ENCODE assay signal across 23 mouse cellular contexts in the genomic region with DNA sequence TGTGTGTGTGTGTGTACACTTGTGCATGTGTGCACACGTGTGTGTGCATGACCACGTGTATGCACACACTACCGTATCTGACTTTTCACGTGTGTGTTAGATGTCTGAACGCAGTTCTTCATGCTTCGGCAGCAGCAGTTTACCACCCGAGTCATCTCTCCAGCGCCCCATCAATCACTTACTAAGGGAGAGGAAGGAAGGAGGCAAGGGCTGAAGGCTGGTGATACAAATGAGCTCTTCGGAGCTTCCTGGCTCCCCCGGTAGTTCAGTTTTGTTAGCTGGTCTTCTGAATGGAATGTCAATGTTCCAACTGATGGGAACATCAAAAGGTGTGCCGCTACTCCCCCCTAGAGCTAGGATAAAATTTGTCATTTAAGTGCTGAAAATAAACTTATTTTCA. TPM values are rescaled to one million over a fixed set of nuclear protein-coding genes. Genes with fewer than 3 reads are reported as not detected.
DNase-seq lines count a peak whose midpoint lies in the region; ATAC-seq and TF ChIP-seq lines count a peak whose summit lies in the region.
"Had no signal": no experiment of that assay in that cellular context is flagged by ENCODE, and none has a peak within 500 bp of the region (broad histone marks: within the 10 kb centered on the region; RNA-seq: fewer than 3 reads in every experiment).

No protein-coding gene starts in this region.

- TF ChIP-seq EP300 in stomach, postnatal 0 days (optimal IDR thresholded peaks at IDR 0.05) = no peak

- WGBS in kidney, embryonic 15.5 days = 35% methylated on average over 11 of the region's 11 CpGs
- 47% methylated on average over 11 of the region's 11 CpGs for WGBS in stomach, postnatal 0 days
- WGBS in forebrain, embryonic 11.5 days = 89% methylated on average over 11 of the region's 11 CpGs
- 50% methylated on average over 11 of the region's 11 CpGs for WGBS in intestine, postnatal 0 days

- peak; percentile 35 for DNase-seq in kidney, adult 11 months
- peak; percentile 62 for DNase-seq in lung, postnatal 25 days (ENCODE audit: low spot score)
- DNase-seq in stomach, postnatal 0 days (ENCODE audit: low spot score) = no peak
- no peak for DNase-seq in forebrain, embryonic 11.5 days (ENCODE audit: low spot score)
- DNase-seq: adrenal gland, postnatal 25 days; cerebellum, adult 11 months; cerebellum, postnatal 10 days; heart, adult 11 months; spleen, adult 18-20 months had no signal

- no peaks in the 10 kb centered on the region for H3K36me3 ChIP-seq in kidney, embryonic 15.5 days
- H3K36me3 ChIP-seq in megakaryocyte, embryonic 14.5 days (replicated peaks; ENCODE audit: low read length) = no peaks in the 10 kb centered on the region
- H3K36me3 ChIP-seq in stomach, postnatal 0 days (ENCODE audit: control insufficient read depth, insufficient read depth, low read length) = no peaks in the 10 kb centered on the region
- H3K36me3 ChIP-seq in forebrain, embryonic 11.5 days (ENCODE audit: control insufficient read depth, insufficient read depth, low read length) = no peaks in the 10 kb centered on the region
- no peaks in the 10 kb centered on the region for H3K36me3 ChIP-seq in intestine, postnatal 0 days (ENCODE audit: control insufficient read depth, insufficient read depth)
- H3K36me3 ChIP-seq: embryonic facial prominence, embryonic 15.5 days; G1E; heart, embryonic 13.5 days; midbrain, embryonic 15.5 days had no signal

- no peak for ATAC-seq in kidney, embryonic 15.5 days (replicated peaks; ENCODE audit: low FRiP score)
- ATAC-seq in megakaryocyte, adult 5-6 weeks (ENCODE audit: poor library complexity, severe bottlenecking) = no peak
- ATAC-seq in stomach, postnatal 0 days (ENCODE audit: low FRiP score, low TSS enrichment) = no peak
- no peak for ATAC-seq in forebrain, embryonic 11.5 days (replicated peaks; ENCODE audit: low FRiP score)
- ATAC-seq in intestine, postnatal 0 days = no peak
- ATAC-seq: hindbrain, postnatal 0 days; midbrain, embryonic 15.5 days had no signal

- H3K4me3 ChIP-seq in kidney, embryonic 15.5 days (replicated peaks) = no peak overlapping the region
- peak overlapping the region; percentile 81 for H3K4me3 ChIP-seq in megakaryocyte, embryonic 14.5 days (replicated peaks)
- H3K4me3 ChIP-seq in stomach, postnatal 0 days (ENCODE audit: low read depth, low read length) = no peak overlapping the region
- H3K4me3 ChIP-seq in forebrain, embryonic 11.5 days (ENCODE audit: low read depth, low read length) = no peak overlapping the region
- H3K4me3 ChIP-seq in intestine, postnatal 0 days (ENCODE audit: low read depth, low read length) = no peak overlapping the region
- H3K4me3 ChIP-seq: embryonic facial prominence, embryonic 15.5 days; heart, embryonic 13.5 days; midbrain, embryonic 15.5 days; myocyte had no signal

- H3K4me1 ChIP-seq in kidney, embryonic 15.5 days = peaks cover 42% of the 10 kb centered on the region
- peaks cover 84% of the 10 kb centered on the region for H3K4me1 ChIP-seq in megakaryocyte, embryonic 14.5 days
- no peaks in the 10 kb centered on the region for H3K4me1 ChIP-seq in stomach, postnatal 0 days (replicated peaks; ENCODE audit: control insufficient read depth, insufficient read depth)
- H3K4me1 ChIP-seq in forebrain, embryonic 11.5 days (replicated peaks; ENCODE audit: control insufficient read depth, insufficient read depth, low read length) = peaks cover 16% of the 10 kb centered on the region
- H3K4me1 ChIP-seq in intestine, postnatal 0 days (replicated peaks; ENCODE audit: control insufficient read depth, insufficient read depth, low read length) = no peaks in the 10 kb centered on the region

- no peak overlapping the region for H3K9ac ChIP-seq in kidney, embryonic 15.5 days
- no peak overlapping the region for H3K9ac ChIP-seq in stomach, postnatal 0 days (ENCODE audit: low read length)
- no peak overlapping the region for H3K9ac ChIP-seq in forebrain, embryonic 11.5 days (ENCODE audit: low read length)
- no peak overlapping the region for H3K9ac ChIP-seq in intestine, postnatal 0 days (ENCODE audit: low read depth, low read length)
- H3K9ac ChIP-seq: embryonic facial prominence, embryonic 15.5 days; heart, embryonic 13.5 days; liver, embryonic 14.5 days; midbrain, embryonic 15.5 days had no signal

- H3K9me3 ChIP-seq in kidney, embryonic 15.5 days (replicated peaks) = no peaks in the 10 kb centered on the region
- no peaks in the 10 kb centered on the region for H3K9me3 ChIP-seq in megakaryocyte, embryonic 14.5 days
- no peaks in the 10 kb centered on the region for H3K9me3 ChIP-seq in stomach, postnatal 0 days (ENCODE audit: control insufficient read depth, low read length)
- no peaks in the 10 kb centered on the region for H3K9me3 ChIP-seq in forebrain, embryonic 11.5 days (ENCODE audit: control insufficient read depth, low read length)
- no peaks in the 10 kb centered on the region for H3K9me3 ChIP-seq in intestine, postnatal 0 days (ENCODE audit: control insufficient read depth)
- H3K9me3 ChIP-seq: embryonic facial prominence, embryonic 15.5 days; G1E; heart, embryonic 13.5 days; midbrain, embryonic 15.5 days had no signal

- H3K27ac ChIP-seq in kidney, embryonic 15.5 days = no peak overlapping the region
- H3K27ac ChIP-seq in stomach, postnatal 0 days (replicated peaks) = peak overlapping the region; percentile 67
- H3K27ac ChIP-seq in forebrain, embryonic 11.5 days (ENCODE audit: low read depth, low read length) = no peak overlapping the region
- no peak overlapping the region for H3K27ac ChIP-seq in intestine, postnatal 0 days (ENCODE audit: low read depth, low read length)
- H3K27ac ChIP-seq: embryonic facial prominence, embryonic 15.5 days; heart, embryonic 13.5 days; hindbrain, postnatal 0 days; liver, embryonic 14.5 days; midbrain, embryonic 15.5 days had no signal

- TF ChIP-seq CTCF in stomach, postnatal 0 days (IDR thresholded peaks at IDR 0.05; ENCODE audit: low read depth) = no peak
- TF ChIP-seq CTCF in intestine, postnatal 0 days (IDR thresholded peaks at IDR 0.05; ENCODE audit: low read depth) = no peak

- H3K4me2 ChIP-seq in kidney, embryonic 15.5 days = no peak overlapping the region
- no peak overlapping the region for H3K4me2 ChIP-seq in stomach, postnatal 0 days (replicated peaks; ENCODE audit: low read depth)
- no peak overlapping the region for H3K4me2 ChIP-seq in forebrain, embryonic 11.5 days (ENCODE audit: low read depth, low read length, severe bottlenecking)
- no peak overlapping the region for H3K4me2 ChIP-seq in intestine, postnatal 0 days (replicated peaks; ENCODE audit: low read depth)
- H3K4me2 ChIP-seq: embryonic facial prominence, embryonic 15.5 days; heart, embryonic 13.5 days; midbrain, embryonic 15.5 days had no signal

- H3K27me3 ChIP-seq in kidney, embryonic 15.5 days = no peaks in the 10 kb centered on the region
- peaks cover 3% of the 10 kb centered on the region for H3K27me3 ChIP-seq in megakaryocyte, embryonic 14.5 days (replicated peaks)
- H3K27me3 ChIP-seq in stomach, postnatal 0 days (ENCODE audit: control insufficient read depth, insufficient read depth, low read length) = no peaks in the 10 kb centered on the region
- no peaks in the 10 kb centered on the region for H3K27me3 ChIP-seq in forebrain, embryonic 11.5 days (ENCODE audit: control insufficient read depth, insufficient read depth, low read length)
- H3K27me3 ChIP-seq in intestine, postnatal 0 days (replicated peaks; ENCODE audit: control insufficient read depth, insufficient read depth, low read length) = no peaks in the 10 kb centered on the region
- H3K27me3 ChIP-seq: embryonic facial prominence, embryonic 15.5 days; heart, embryonic 13.5 days; midbrain, embryonic 15.5 days had no signal

RNA-seq across cellular contexts. Expression of gene Accsl, which starts 18.3 kb away (rescaled TPM):
- not detected in 2 replicates for polyA plus RNA-seq in kidney, embryonic 15.5 days (2015; fragmentation: Nextera tagmentation; extraction: Ambion mirVana)
- polyA plus RNA-seq in megakaryocyte, embryonic 14.5 days (2012; ENCODE audit: insufficient read depth, low replicate concordance) = not detected in 2 replicates
- not detected in 2 replicates for total RNA-seq in megakaryocyte, adult 5-6 weeks (2015)
- not detected in 2 replicates for total RNA-seq in megakaryocyte, adult 5-6 weeks (2017)
- polyA plus RNA-seq in stomach, postnatal 0 days (2015; fragmentation: Nextera tagmentation; extraction: Ambion mirVana) = not detected in 2 replicates
- 0.09 TPM in 1 of 2 replicates, not detected in the other for polyA plus RNA-seq in forebrain, embryonic 11.5 days (2014; fragmentation: Nextera tagmentation; extraction: Ambion mirVana)
- polyA plus RNA-seq in intestine, postnatal 0 days (2015; fragmentation: Nextera tagmentation; extraction: Ambion mirVana) = not detected in 2 replicates
- total RNA-seq: G1E; gastrocnemius, adult 8-10 months; heart, postnatal 25 days; hindbrain, postnatal 0 days; megakaryocyte-erythroid progenitor cell, adult 5-6 weeks had no signal
- polyA plus RNA-seq: G1E; heart, embryonic 13.5 days had no signal

RNA-seq across cellular contexts. Expression of gene Accs, which starts 37.5 kb away (rescaled TPM):
- 8.7 and 10.6 TPM in 2 replicates for polyA plus RNA-seq in kidney, embryonic 15.5 days (2015; fragmentation: Nextera tagmentation; extraction: Ambion mirVana)
- 0.68 and 3.7 TPM in 2 replicates for polyA plus RNA-seq in megakaryocyte, embryonic 14.5 days (2012; ENCODE audit: insufficient read depth, low replicate concordance)
- total RNA-seq in megakaryocyte, adult 5-6 weeks (2015) = 8.3 and 9.6 TPM in 2 replicates
- 11.7 and 12.7 TPM in 2 replicates for total RNA-seq in megakaryocyte, adult 5-6 weeks (2017)
- 4.7 and 5.0 TPM in 2 replicates for polyA plus RNA-seq in stomach, postnatal 0 days (2015; fragmentation: Nextera tagmentation; extraction: Ambion mirVana)
- 7.7 and 11.1 TPM in 2 replicates for polyA plus RNA-seq in forebrain, embryonic 11.5 days (2014; fragmentation: Nextera tagmentation; extraction: Ambion mirVana)
- polyA plus RNA-seq in intestine, postnatal 0 days (2015; fragmentation: Nextera tagmentation; extraction: Ambion mirVana) = 7.6 and 8.4 TPM in 2 replicates

Comparison
In these comparisons a context has a peak if more than half of its experiments do, and no peak if none do; other contexts are left out.
1. DNase-seq: peak in kidney, adult 11 months (single experiment) and lung, postnatal 25 days (single experiment); none in stomach, postnatal 0 days (single experiment) and forebrain, embryonic 11.5 days (single experiment).